Mouse (Mus musculus): Measurements from ENCODE around the gene Sap18.

- no peak for TF ChIP-seq CTCF (IDR thresholded peaks at IDR 0.05; ENCODE audit: borderline replicate concordance, control insufficient read depth, extremely low read depth, insufficient read depth, low read length, poor library complexity)
- TF ChIP-seq POLR2A (IDR thresholded peaks at IDR 0.05; ENCODE audit: control insufficient read depth, extremely low read depth, insufficient read depth, low read length, poor library complexity), result no peak
Measured at GRCm38 (mm10) chr14:57850330-57850729, 52.4 kb downstream of the Sap18 start.

All from thymus, adult 2 months (tissue).